Mouse (Mus musculus) forebrain, postnatal 0 days (tissue): ENCODE results near the gene Gmeb1. TPM values are rescaled to one million over a fixed set of nuclear protein-coding genes. Genes with fewer than 3 reads are reported as not detected.
"Not testable (repeated sequence)": the region's sequence is repeated elsewhere in the genome, so short reads cannot be mapped to it uniquely, and the experiment has no call there.

Source experiments
- ATAC-seq: fragments of 200-750 bp; cut with Nextera tagmentation; 2 replicates; pipeline ENCODE4 v1.8.0; 2017; ENCODE audit warnings: mild to moderate bottlenecking, moderate library complexity
- DNase-seq: peaks from one replicate; pipeline ENCODE4 v3.0.0-alpha.2; 2015
- H3K27ac ChIP-seq: fragments of 300-500 bp; sonication (generic); 2 replicates; pipeline ENCODE4 v1.5.1; 2014; ENCODE audit warnings: low read depth, mild to moderate bottlenecking, antibody characterized with exemption, low read length, moderate library complexity, mixed read lengths
- H3K27me3 ChIP-seq: fragments of 300-500 bp; sonication (generic); 2 replicates; pipeline ENCODE4 v1.6.1; 2014; ENCODE audit warnings: mild to moderate bottlenecking, low read length, mixed read lengths; ENCODE audit not compliant: insufficient read depth
- H3K36me3 ChIP-seq: fragments of 300-500 bp; sonication (generic); 2 replicates; pipeline ENCODE4 v1.6.1; 2014; ENCODE audit warnings: mild to moderate bottlenecking, moderate library complexity; ENCODE audit not compliant: insufficient read depth
- H3K4me1 ChIP-seq: fragments of 300-500 bp; sonication (generic); 2 replicates; pipeline ENCODE4 v1.6.1; 2014; ENCODE audit warnings: antibody characterized with exemption; ENCODE audit not compliant: insufficient read depth
- H3K4me2 ChIP-seq: fragments of 300-500 bp; sonication (generic); 2 replicates; pipeline ENCODE4 v1.6.1; 2014; ENCODE audit warnings: low read depth, mild to moderate bottlenecking, moderate library complexity
- H3K4me3 ChIP-seq: fragments of 300-500 bp; sonication (generic); 2 replicates; pipeline ENCODE4 v1.5.1; 2014; ENCODE audit warnings: low read depth, low read length, mixed read lengths
- H3K9ac ChIP-seq: fragments of 300-500 bp; sonication (generic); 2 replicates; pipeline ENCODE4 v1.6.1; 2014; ENCODE audit warnings: mild to moderate bottlenecking
- H3K9me3 ChIP-seq: fragments of 300-500 bp; sonication (generic); 2 replicates; pipeline ENCODE4 v1.6.1; 2016; ENCODE audit warnings: low read length
- CTCF ChIP-seq: sonication (generic); IDR thresholded peaks from 2 replicates; pipeline ENCODE4 v1.5.1; 2016; ENCODE audit warnings: antibody characterized with exemption, control low read depth, low read depth
- WGBS: fragments of 180-500 bp; shearing (Covaris S2); extraction: QIAGEN DNeasy Blood & Tissue Kit; methylation state at CpG from one replicate; pipeline ENCODE4 v1.1.7; 2014; 5-methylcytosine and 5-hydroxymethylcytosine counted together
- polyA plus RNA-seq: library from polyadenylated mRNA; unstranded; fragments of >200 nt; fragmentation: Nextera tagmentation; extraction: Ambion mirVana; gene quantifications from 2 replicates; pipeline ENCODE4 v1.2.1, GENCODE M21; 2015
- total RNA-seq: library from RNA; depleted of rRNA; stranded (reverse); fragments of >200 nt; gene quantifications from 2 replicates; pipeline ENCODE4 v1.2.3, GENCODE M21; 2014

Gene Gmeb1
- total and polyA plus RNA-seq, 2 experiments from 2014 or later: 21.3 to 34.0 TPM

GRCm38 (mm10) chr4:132292988-132293387, 31.6 kb upstream of the Gmeb1 start:
- ATAC-seq: no peak; the same call in 1 of the 2 replicates
- TF ChIP-seq CTCF: peak; percentile 74
- Histone ChIP-seq H3K4me1 (no peaks in the 10 kb centered on the region), H3K4me3 (no peak overlapping the region), H3K27me3 (no peaks in the 10 kb centered on the region), H3K27ac (no peak overlapping the region), H3K4me2 (no peak overlapping the region), H3K36me3 (peaks cover 12% of the 10 kb centered on the region), H3K9ac (no peak overlapping the region), H3K9me3 (no peaks in the 10 kb centered on the region)
- WGBS: 48% methylated on average over 4 of the region's 4 CpGs
- peak; percentile 63 for DNase-seq

- DNase-seq: no peak
- H3K27me3 ChIP-seq: no peaks in the 10 kb centered on the region
- peak; percentile 39 for TF ChIP-seq CTCF
- no peaks in the 10 kb centered on the region for H3K9me3 ChIP-seq
- no peak for ATAC-seq
- no peak overlapping the region for H3K4me2 ChIP-seq
- H3K4me3 ChIP-seq: no peak overlapping the region
- H3K27ac ChIP-seq: no peak overlapping the region
- H3K4me1 ChIP-seq: no peaks in the 10 kb centered on the region
- 80% methylated on average over 12 of the region's 12 CpGs for WGBS
- H3K9ac ChIP-seq: no peak overlapping the region
- peaks cover 12% of the 10 kb centered on the region for H3K36me3 ChIP-seq
These were observed 30.4 kb upstream of the Gmeb1 start for GRCm38 (mm10) chr4:132291624-132292335.

- H3K36me3 ChIP-seq: peaks cover 12% of the 10 kb centered on the region
- H3K9me3 ChIP-seq: no peaks in the 10 kb centered on the region
- no peaks in the 10 kb centered on the region for H3K4me1 ChIP-seq
- H3K9ac ChIP-seq: no peak overlapping the region
- H3K4me3 ChIP-seq: no peak overlapping the region
- WGBS: 99% methylated on average over 4 of the region's 4 CpGs
- ATAC-seq: no peak
- no peak overlapping the region for H3K4me2 ChIP-seq
- DNase-seq: no peak
- no peak overlapping the region for H3K27ac ChIP-seq
- no peak for TF ChIP-seq CTCF
- H3K27me3 ChIP-seq: no peaks in the 10 kb centered on the region
These were observed 29.7 kb upstream of the Gmeb1 start for GRCm38 (mm10) chr4:132291056-132291455.

- not testable (repeated sequence) for H3K9me3 ChIP-seq, H3K9ac ChIP-seq, H3K4me1 ChIP-seq, DNase-seq, ATAC-seq, H3K27me3 ChIP-seq, H3K27ac ChIP-seq, H3K4me3 ChIP-seq, H3K4me2 ChIP-seq
- WGBS: 96% methylated on average over 3 of the region's 5 CpGs
- H3K36me3 ChIP-seq: peaks cover 28% of the 10 kb centered on the region
These were observed 27.4 kb upstream of the Gmeb1 start for GRCm38 (mm10) chr4:132288840-132289239.

- Histone ChIP-seq H3K4me2 (no peak overlapping the region), H3K27ac (no peak overlapping the region), H3K4me3 (no peak overlapping the region), H3K36me3 (no peaks in the 10 kb centered on the region), H3K9ac (no peak overlapping the region), H3K27me3 (no peaks in the 10 kb centered on the region), H3K4me1 (peaks cover 7% of the 10 kb centered on the region; the same call in 1 of the 2 replicates), H3K9me3 (no peaks in the 10 kb centered on the region)
- DNase-seq: no peak
- no peak for TF ChIP-seq CTCF
- no peak for ATAC-seq
- 89% methylated on average over 3 of the region's 3 CpGs for WGBS
These were observed 14.5 kb upstream of the Gmeb1 start for GRCm38 (mm10) chr4:132275949-132276348.

- Histone ChIP-seq H3K9ac (peak within 1 kb of the TSS; percentile 86), H3K4me2 (peak within 1 kb of the TSS; percentile 94), H3K4me3 (peak within 1 kb of the TSS; percentile 62), H3K27ac (peak within 1 kb of the TSS; percentile 93), H3K36me3 (no peaks in the 10 kb centered on the region), H3K4me1 (peaks cover 7% of the 10 kb centered on the region; the same call in 1 of the 2 replicates), H3K27me3 (no peaks in the 10 kb centered on the region), H3K9me3 (no peaks in the 10 kb centered on the region)
- peak; percentile 98 for DNase-seq
- under 1% methylated on average over 48 of the region's 48 CpGs for WGBS
- 0 out of 2 replicates have a peak, but pooled peaks have one; percentile 7 for TF ChIP-seq CTCF
- ATAC-seq: peak; percentile 94
These were observed 12.9 kb upstream of the Gmeb1 start, which contains the start of gene Taf12 for GRCm38 (mm10) chr4:132274156-132274862. Gene Taf12, plus strand, starts transcription at chr4:132274375.

GRCm38 (mm10) chr4:132273166-132273565, 11.8 kb upstream of the Gmeb1 start:
- H3K27ac ChIP-seq: peak overlapping the region; percentile 93
- no peaks in the 10 kb centered on the region for H3K9me3 ChIP-seq
- 64% methylated on average over 2 of the region's 2 CpGs for WGBS
- peak overlapping the region; percentile 94 for H3K4me2 ChIP-seq
- no peaks in the 10 kb centered on the region for H3K27me3 ChIP-seq
- H3K4me1 ChIP-seq: peaks cover 7% of the 10 kb centered on the region; the same call in 1 of the 2 replicates
- H3K4me3 ChIP-seq: peak overlapping the region; percentile 62
- no peak for TF ChIP-seq CTCF
- DNase-seq (peak; percentile 21), ATAC-seq (no peak)
- H3K36me3 ChIP-seq: no peaks in the 10 kb centered on the region
- H3K9ac ChIP-seq: peak overlapping the region; percentile 86
